Mouse (Mus musculus): Measurements from ENCODE around the gene Itga1. TPM values are rescaled to one million over a fixed set of nuclear protein-coding genes. Genes with fewer than 3 reads are reported as not detected.
A peak's percentile ranks its signal among the peaks of the same experiment; 100 is the strongest.

The Itga1 gene
- polyA plus RNA-seq (2014; fragmentation: Nextera tagmentation; extraction: Ambion mirVana), result 2.9 and 8.2 TPM in 2 replicates

DNA sequence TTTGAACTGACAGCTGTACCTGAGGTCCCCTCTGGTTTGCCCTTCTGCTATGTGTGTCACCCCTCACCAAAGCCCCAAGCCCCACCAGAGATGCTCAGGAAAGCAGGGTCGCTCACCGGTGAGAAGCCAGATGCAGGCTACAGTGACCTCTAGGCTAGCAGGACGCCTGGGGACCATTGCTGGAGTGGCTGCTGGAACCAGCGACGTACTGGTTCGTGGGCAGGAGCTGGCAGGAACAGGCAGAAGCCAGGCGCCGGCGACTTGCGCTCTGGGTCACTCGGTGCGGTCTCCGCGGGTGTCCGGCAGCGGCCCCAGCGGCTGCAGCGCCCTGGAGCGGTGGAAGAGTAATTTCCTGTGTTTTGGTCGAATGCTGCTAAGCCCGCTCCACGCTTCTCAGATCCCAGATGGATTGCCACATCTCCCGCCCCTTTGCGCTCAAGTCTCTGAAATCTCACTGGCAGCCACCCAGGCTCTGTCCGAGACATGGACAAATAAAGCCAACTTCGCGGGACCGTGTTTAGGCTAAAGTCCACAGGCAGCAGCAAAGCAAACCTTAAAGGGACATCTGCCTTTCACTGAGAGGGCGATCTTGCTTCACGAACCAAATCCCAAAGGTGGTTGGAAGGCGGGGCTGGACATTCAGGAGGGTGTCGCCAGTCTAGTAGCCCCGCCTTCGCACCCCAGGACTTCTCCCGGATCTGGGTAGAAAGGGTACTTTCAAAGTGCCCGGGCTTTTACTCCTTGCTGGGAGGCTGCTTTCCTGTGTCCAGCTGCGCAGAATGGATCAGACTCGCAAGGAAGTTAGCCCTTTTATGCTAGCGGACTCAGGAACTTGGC, at the start of gene Itga1, which contains the start of gene Gm49395:
Itga1 (minus strand) TSS at position 610 of the 837 bp plus-strand sequence.
Gm49395 (minus strand) TSS at position 567 of the 837 bp plus-strand sequence.
- H3K4me2 ChIP-seq (ENCODE audit: low read length), result peak within 1 kb of the TSS; percentile 86
- H3K4me1 ChIP-seq (ENCODE audit: control insufficient read depth, insufficient read depth, low read length), result no peaks in the 10 kb centered on the region; the same call in 1 of the 2 replicates
- H3K36me3 ChIP-seq (ENCODE audit: control insufficient read depth, insufficient read depth, low read length), result no peaks in the 10 kb centered on the region
- H3K9ac ChIP-seq (replicated peaks; ENCODE audit: low read length), result peak within 1 kb of the TSS; percentile 50
- peak; percentile 66 for DNase-seq
- peak within 1 kb of the TSS; percentile 41 for H3K4me3 ChIP-seq (replicated peaks; ENCODE audit: low read depth, low read length)
- under 1% methylated on average over 39 of the region's 39 CpGs for WGBS
- H3K27me3 ChIP-seq (ENCODE audit: control insufficient read depth, insufficient read depth, low read length), result peaks cover 14% of the 10 kb centered on the region
- peak within 1 kb of the TSS; percentile 42 for H3K27ac ChIP-seq (replicated peaks; ENCODE audit: low read depth, low read length)
- H3K9me3 ChIP-seq (ENCODE audit: control insufficient read depth, low read length), result no peaks in the 10 kb centered on the region
- ATAC-seq (ENCODE audit: low FRiP score, low TSS enrichment), result peak; percentile 31; the same call in 1 of the 2 replicates

DNA sequence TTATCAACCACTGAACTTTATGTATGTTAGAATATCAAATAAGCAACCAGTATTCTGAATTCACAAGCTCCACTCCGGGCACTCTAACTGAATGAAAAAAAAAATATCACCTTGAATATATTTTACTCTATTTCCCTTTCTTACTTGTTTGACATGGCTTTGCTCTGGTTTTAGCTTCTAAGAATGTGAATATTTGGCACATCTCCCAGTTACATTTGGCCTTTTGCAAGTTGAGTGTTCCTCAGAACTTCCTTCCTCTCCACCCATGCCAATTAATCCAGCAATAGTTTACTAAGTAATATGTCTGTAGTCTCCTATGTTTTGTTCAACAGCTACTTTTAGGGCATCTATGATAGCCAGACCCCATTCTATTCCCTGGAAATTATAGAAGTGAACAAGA, 48.8 kb upstream of the Itga1 start:
- Histone ChIP-seq H3K9ac (replicated peaks; ENCODE audit: low read length) (no peak overlapping the region), H3K4me2 (ENCODE audit: low read length) (no peak overlapping the region)
- ATAC-seq (ENCODE audit: low FRiP score, low TSS enrichment), result no peak

DNA sequence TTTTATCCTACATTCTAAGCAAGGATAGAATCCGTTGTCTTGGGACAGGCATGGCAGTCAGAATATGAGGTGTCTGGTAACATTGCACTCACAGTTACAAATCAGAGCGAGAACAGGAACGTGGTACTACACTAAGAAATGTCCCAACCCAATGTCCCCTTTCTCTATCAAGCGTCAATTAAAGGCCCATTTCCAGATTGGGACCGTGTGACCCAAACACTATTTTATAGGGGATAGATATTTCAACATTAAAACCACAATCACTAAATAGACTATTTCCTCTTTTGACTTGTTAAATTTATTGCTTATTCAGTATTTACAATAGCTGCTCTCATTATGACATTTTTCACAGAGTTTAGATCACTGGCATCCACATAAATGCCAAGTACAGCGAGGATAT, 48.1 kb upstream of the Itga1 start:
- no peaks in the 10 kb centered on the region for H3K9me3 ChIP-seq (ENCODE audit: control insufficient read depth, low read length)
- H3K27me3 ChIP-seq (ENCODE audit: control insufficient read depth, insufficient read depth, low read length), result no peaks in the 10 kb centered on the region
- no peak for DNase-seq
- H3K9ac ChIP-seq (replicated peaks; ENCODE audit: low read length), result no peak overlapping the region
- H3K27ac ChIP-seq (replicated peaks; ENCODE audit: low read depth, low read length), result no peak overlapping the region
- H3K4me2 ChIP-seq (ENCODE audit: low read length), result no peak overlapping the region
- H3K4me3 ChIP-seq (replicated peaks; ENCODE audit: low read depth, low read length), result no peak overlapping the region
- no peaks in the 10 kb centered on the region for H3K36me3 ChIP-seq (ENCODE audit: control insufficient read depth, insufficient read depth, low read length)
- H3K4me1 ChIP-seq (ENCODE audit: control insufficient read depth, insufficient read depth, low read length), result no peaks in the 10 kb centered on the region
- ATAC-seq (ENCODE audit: low FRiP score, low TSS enrichment), result no peak
- 89% methylated on average over 6 of the region's 6 CpGs for WGBS

More for the DNA sequence above, 48.8 kb upstream of the Itga1 start:
- no peaks in the 10 kb centered on the region for H3K4me1 ChIP-seq (ENCODE audit: control insufficient read depth, insufficient read depth, low read length)
- WGBS, result 96% methylated on average over 1 of the region's 1 CpGs
- no peak for DNase-seq
- no peaks in the 10 kb centered on the region for H3K9me3 ChIP-seq (ENCODE audit: control insufficient read depth, low read length)
- H3K27me3 ChIP-seq (ENCODE audit: control insufficient read depth, insufficient read depth, low read length), result no peaks in the 10 kb centered on the region
- H3K4me3 ChIP-seq (replicated peaks; ENCODE audit: low read depth, low read length), result no peak overlapping the region
- no peak overlapping the region for H3K27ac ChIP-seq (replicated peaks; ENCODE audit: low read depth, low read length)
- no peaks in the 10 kb centered on the region for H3K36me3 ChIP-seq (ENCODE audit: control insufficient read depth, insufficient read depth, low read length)

DNA sequence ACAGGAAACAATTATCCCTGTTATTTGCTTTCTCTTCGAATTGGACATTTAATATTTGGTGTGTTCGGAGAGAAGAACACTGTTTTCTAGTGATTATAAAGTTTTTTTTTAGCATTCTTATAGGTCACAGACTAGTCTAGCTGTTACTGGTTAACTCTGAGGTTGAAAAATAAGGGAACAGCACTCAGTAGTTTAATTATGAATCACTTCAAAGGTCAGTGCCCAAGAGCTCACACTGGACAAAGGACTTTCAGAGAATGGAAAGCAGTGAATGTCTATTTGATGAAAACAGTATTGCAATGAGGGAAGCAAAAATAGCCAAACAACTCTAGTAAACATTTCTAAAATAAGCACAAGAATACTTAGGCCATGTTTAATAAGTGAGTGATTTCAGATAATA, 41.8 kb upstream of the Itga1 start:
- DNase-seq (no peak), ATAC-seq (ENCODE audit: low FRiP score, low TSS enrichment) (no peak)
- no peak overlapping the region for H3K9ac ChIP-seq (replicated peaks; ENCODE audit: low read length)
- no peaks in the 10 kb centered on the region for H3K27me3 ChIP-seq (ENCODE audit: control insufficient read depth, insufficient read depth, low read length)
- H3K27ac ChIP-seq (replicated peaks; ENCODE audit: low read depth, low read length), result no peak overlapping the region
- H3K4me2 ChIP-seq (ENCODE audit: low read length), result no peak overlapping the region
- 97% methylated on average over 2 of the region's 2 CpGs for WGBS
- H3K4me1 ChIP-seq (ENCODE audit: control insufficient read depth, insufficient read depth, low read length), result no peaks in the 10 kb centered on the region
- H3K9me3 ChIP-seq (ENCODE audit: control insufficient read depth, low read length), result no peaks in the 10 kb centered on the region
- no peak overlapping the region for H3K4me3 ChIP-seq (replicated peaks; ENCODE audit: low read depth, low read length)
- H3K36me3 ChIP-seq (ENCODE audit: control insufficient read depth, insufficient read depth, low read length), result no peaks in the 10 kb centered on the region

DNA sequence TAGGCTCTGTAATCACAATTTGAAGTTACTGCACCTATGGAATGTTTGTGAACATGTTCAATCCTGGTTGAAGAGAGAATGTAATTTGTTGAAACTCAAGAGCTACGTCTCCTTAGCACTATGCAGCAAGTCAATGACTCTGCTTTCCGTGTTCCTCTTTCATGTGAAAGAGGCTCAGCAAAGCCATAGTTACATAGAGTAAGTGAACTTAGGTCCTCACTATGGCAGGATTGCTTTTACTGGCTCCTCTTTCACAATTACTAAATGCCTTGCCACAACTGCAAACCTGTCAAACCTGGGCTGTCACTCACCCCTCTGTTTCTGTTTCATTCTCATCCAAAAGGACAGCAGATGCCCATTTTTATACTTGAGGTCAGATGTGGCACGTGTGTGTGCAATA, 40.3 kb upstream of the Itga1 start:
- H3K4me3 ChIP-seq (replicated peaks; ENCODE audit: low read depth, low read length), result no peak overlapping the region
- 90% methylated on average over 3 of the region's 3 CpGs for WGBS
- H3K4me2 ChIP-seq (ENCODE audit: low read length), result no peak overlapping the region
- H3K36me3 ChIP-seq (ENCODE audit: control insufficient read depth, insufficient read depth, low read length), result no peaks in the 10 kb centered on the region
- no peaks in the 10 kb centered on the region for H3K27me3 ChIP-seq (ENCODE audit: control insufficient read depth, insufficient read depth, low read length)
- H3K9ac ChIP-seq (replicated peaks; ENCODE audit: low read length), result no peak overlapping the region
- H3K27ac ChIP-seq (replicated peaks; ENCODE audit: low read depth, low read length), result no peak overlapping the region
- ATAC-seq (ENCODE audit: low FRiP score, low TSS enrichment), result no peak
- DNase-seq, result no peak
- no peaks in the 10 kb centered on the region for H3K4me1 ChIP-seq (ENCODE audit: control insufficient read depth, insufficient read depth, low read length)
- H3K9me3 ChIP-seq (ENCODE audit: control insufficient read depth, low read length), result no peaks in the 10 kb centered on the region

DNA sequence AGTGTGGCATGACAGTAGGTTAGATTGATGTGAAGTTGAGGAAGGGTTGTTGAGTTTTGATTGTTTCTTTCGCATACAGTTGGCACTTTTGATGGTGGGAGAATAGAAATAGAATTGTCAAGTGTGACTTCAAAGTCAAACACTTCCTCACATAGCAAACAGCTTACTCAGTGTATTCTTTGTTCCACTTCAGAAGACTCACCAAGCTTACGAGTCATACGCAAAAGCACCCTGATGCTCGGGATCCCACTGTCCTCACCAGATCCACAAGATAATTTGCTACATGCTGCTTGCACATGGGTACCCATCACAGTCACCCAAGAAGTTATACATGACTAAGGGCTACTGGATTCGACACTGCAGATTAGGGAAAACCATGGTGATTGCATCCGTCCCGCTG, 36.7 kb upstream of the Itga1 start:
- Histone ChIP-seq H3K9me3 (ENCODE audit: control insufficient read depth, low read length) (no peaks in the 10 kb centered on the region), H3K4me2 (ENCODE audit: low read length) (no peak overlapping the region), H3K4me3 (replicated peaks; ENCODE audit: low read depth, low read length) (no peak overlapping the region), H3K4me1 (ENCODE audit: control insufficient read depth, insufficient read depth, low read length) (no peaks in the 10 kb centered on the region), H3K9ac (replicated peaks; ENCODE audit: low read length) (no peak overlapping the region), H3K27me3 (ENCODE audit: control insufficient read depth, insufficient read depth, low read length) (no peaks in the 10 kb centered on the region), H3K36me3 (ENCODE audit: control insufficient read depth, insufficient read depth, low read length) (no peaks in the 10 kb centered on the region), H3K27ac (replicated peaks; ENCODE audit: low read depth, low read length) (no peak overlapping the region)
- DNase-seq (no peak), ATAC-seq (ENCODE audit: low FRiP score, low TSS enrichment) (no peak)
- 89% methylated on average over 7 of the region's 7 CpGs for WGBS

DNA sequence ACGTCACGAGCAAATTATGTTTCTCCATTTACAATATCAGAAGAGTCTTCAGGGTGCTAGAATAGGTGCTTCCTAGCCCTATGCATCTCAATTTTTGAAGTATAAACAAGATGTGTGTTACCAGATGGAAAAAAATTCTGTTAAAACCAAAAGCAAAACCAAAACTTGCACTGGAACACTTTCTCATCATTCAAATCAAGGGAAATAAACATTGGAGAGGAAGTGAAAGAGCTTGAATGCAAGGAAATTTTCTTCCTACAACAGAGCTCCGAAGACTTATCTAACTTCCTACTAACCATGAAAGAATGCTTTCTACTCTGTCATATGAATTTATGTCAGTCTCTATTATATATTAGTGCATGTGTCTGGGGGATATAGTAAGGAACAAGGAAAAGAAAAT, 35.0 kb upstream of the Itga1 start:
- Histone ChIP-seq H3K27ac (replicated peaks; ENCODE audit: low read depth, low read length) (no peak overlapping the region), H3K36me3 (ENCODE audit: control insufficient read depth, insufficient read depth, low read length) (no peaks in the 10 kb centered on the region), H3K4me1 (ENCODE audit: control insufficient read depth, insufficient read depth, low read length) (no peaks in the 10 kb centered on the region), H3K4me2 (ENCODE audit: low read length) (no peak overlapping the region), H3K4me3 (replicated peaks; ENCODE audit: low read depth, low read length) (no peak overlapping the region), H3K27me3 (ENCODE audit: control insufficient read depth, insufficient read depth, low read length) (no peaks in the 10 kb centered on the region), H3K9me3 (ENCODE audit: control insufficient read depth, low read length) (no peaks in the 10 kb centered on the region), H3K9ac (replicated peaks; ENCODE audit: low read length) (no peak overlapping the region)
- WGBS, result 87% methylated on average over 3 of the region's 3 CpGs
- ATAC-seq (ENCODE audit: low FRiP score, low TSS enrichment) (no peak), DNase-seq (no peak)

DNA sequence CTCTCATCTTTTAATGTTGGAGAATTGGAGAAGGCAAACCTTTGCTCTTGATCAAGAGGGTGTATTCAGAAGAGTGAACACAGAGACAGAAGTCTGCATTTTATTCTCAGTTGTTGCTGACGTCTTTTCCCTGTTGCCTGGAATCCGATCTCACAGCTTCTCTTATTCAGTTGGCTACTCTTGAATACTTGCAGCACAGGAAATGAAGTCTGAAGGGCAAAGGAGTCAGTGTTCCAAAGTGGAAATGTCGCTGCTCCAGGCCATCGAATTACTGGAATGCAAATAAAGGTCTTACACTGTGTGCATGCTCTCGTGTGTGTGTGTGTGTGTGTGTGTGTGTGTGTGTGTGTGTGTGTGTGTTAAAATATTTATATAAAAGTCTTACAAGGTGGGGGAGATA, 30.7 kb upstream of the Itga1 start:
- no peaks in the 10 kb centered on the region for H3K4me1 ChIP-seq (ENCODE audit: control insufficient read depth, insufficient read depth, low read length)
- H3K27ac ChIP-seq (replicated peaks; ENCODE audit: low read depth, low read length), result no peak overlapping the region
- no peak for ATAC-seq (ENCODE audit: low FRiP score, low TSS enrichment)
- no peak overlapping the region for H3K9ac ChIP-seq (replicated peaks; ENCODE audit: low read length)
- no peak overlapping the region for H3K4me2 ChIP-seq (ENCODE audit: low read length)
- H3K4me3 ChIP-seq (replicated peaks; ENCODE audit: low read depth, low read length), result no peak overlapping the region
- no peaks in the 10 kb centered on the region for H3K27me3 ChIP-seq (ENCODE audit: control insufficient read depth, insufficient read depth, low read length)
- no peaks in the 10 kb centered on the region for H3K36me3 ChIP-seq (ENCODE audit: control insufficient read depth, insufficient read depth, low read length)
- DNase-seq, result no peak
- no peaks in the 10 kb centered on the region for H3K9me3 ChIP-seq (ENCODE audit: control insufficient read depth, low read length)
- WGBS, result 34% methylated on average over 5 of the region's 5 CpGs

DNA sequence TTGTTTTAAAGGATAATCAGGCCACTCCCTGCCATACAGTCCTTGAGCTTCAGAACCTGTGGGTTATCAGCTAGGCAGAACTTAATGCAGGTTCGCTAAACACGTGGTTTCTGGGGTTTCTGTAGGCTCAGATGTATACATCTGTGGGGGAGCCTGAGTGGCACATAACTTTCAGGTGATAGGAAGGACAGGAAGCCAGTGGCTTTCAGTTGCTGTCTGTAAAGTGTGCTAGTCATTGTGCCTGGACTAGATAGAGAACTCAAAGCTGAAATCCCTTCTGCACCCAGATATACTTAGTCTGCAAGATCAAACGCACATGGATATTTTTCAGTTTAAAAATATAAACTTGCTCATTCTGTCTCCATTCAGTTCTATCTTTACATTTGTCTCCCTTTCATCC, 29.6 kb upstream of the Itga1 start:
- no peak for DNase-seq
- H3K4me2 ChIP-seq (ENCODE audit: low read length), result no peak overlapping the region
- no peak overlapping the region for H3K4me3 ChIP-seq (replicated peaks; ENCODE audit: low read depth, low read length)
- no peaks in the 10 kb centered on the region for H3K27me3 ChIP-seq (ENCODE audit: control insufficient read depth, insufficient read depth, low read length)
- H3K9ac ChIP-seq (replicated peaks; ENCODE audit: low read length), result no peak overlapping the region
- no peaks in the 10 kb centered on the region for H3K36me3 ChIP-seq (ENCODE audit: control insufficient read depth, insufficient read depth, low read length)
- H3K4me1 ChIP-seq (ENCODE audit: control insufficient read depth, insufficient read depth, low read length), result no peaks in the 10 kb centered on the region
- no peaks in the 10 kb centered on the region for H3K9me3 ChIP-seq (ENCODE audit: control insufficient read depth, low read length)
- 82% methylated on average over 3 of the region's 3 CpGs for WGBS
- no peak overlapping the region for H3K27ac ChIP-seq (replicated peaks; ENCODE audit: low read depth, low read length)
- ATAC-seq (ENCODE audit: low FRiP score, low TSS enrichment), result no peak

Data from midbrain, embryonic 14.5 days (tissue).